Mouse (Mus musculus): ENCODE measurements around the gene Hemgn. TPM values are rescaled to one million over a fixed set of nuclear protein-coding genes. Genes with fewer than 3 reads are reported as not detected.

Gene Hemgn
- 261 and 331 TPM in 2 replicates for polyA plus RNA-seq (2015; fragmentation: Nextera tagmentation; extraction: Ambion mirVana)

DNA sequence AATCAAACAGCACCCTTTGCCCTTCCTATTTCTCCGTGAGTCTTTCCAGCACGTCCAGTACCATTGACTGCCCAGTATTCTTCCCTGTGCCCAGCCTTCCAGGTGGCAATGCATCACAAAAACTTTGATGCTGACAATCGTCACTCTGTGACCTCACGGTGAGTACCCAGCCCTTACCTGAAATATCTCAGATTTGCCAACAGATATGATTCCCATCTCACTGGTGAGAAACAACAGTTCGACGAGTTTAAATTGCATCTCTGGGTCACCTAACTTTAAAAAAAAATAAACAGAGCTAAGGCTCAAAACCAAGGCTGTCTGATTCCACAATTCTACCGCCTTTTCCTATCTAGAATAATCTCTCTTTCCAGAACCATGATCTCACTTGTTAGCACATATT is at the start of gene Hemgn:
Hemgn (minus strand) TSS at position 101 of the 400 bp plus-strand sequence.

DNA sequence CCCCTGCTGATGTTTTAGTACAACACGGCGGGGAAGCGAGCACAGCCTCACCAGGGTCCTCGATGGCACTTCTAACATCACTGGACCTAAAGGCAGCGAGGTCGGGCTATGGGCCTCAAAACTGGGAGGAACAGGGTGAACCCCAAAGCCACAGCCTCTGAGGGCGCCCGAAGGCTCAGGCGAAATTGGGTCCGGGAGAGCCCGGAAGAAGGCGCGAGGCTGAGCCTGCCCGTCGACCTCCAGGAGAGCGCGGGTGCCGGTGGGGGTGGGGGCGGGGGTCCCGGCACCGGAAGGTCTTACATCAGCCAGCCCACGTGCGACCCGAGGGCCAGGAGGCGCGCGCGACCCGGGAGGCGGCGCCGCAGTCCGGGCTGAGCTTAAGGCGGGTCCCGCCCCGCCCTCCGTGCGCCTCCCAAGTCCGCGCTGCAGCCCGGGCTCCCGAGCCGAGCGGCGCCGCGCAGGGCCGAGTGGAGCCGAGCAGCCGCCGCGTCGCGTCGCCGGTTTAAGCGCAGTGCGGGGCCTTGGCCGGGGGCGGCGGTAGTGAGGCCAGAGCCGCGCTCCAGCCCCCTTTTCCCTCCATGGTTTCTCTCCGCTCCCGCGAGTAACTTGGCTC is 37.3 kb upstream of the Hemgn start, which contains the start of gene Anp32b:
Anp32b (plus strand) TSS at position 384 of the 613 bp plus-strand sequence.

DNA sequence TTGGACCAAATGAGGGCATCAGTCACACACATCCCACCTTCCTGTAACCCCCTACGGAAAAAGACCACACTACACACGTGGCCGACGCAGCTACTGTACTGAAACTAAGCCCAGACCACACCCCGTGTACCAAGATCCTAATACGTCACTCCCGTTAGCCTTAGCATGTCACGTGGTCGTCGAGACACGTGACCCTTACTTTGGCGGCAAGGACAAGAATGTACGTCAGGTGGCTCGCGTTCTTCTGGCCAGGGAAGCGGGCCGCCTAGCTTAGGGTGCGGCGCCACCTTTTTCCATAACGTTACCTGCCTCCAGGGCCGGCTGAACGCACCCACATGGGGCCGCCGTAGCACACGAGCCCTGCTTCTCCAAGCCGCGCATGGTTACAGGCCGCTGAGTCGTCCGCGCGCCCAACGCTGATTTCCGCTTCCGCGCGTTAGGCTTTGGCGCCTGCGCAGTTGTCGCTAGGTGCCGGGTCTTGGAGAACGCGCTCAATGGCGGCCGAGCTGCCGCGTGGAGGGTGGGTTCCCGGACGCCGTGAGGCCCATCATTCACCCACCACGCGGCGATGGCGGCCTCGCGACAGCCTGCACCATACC is 24.2 kb downstream of the Hemgn start, which contains the start of gene Trmo:
Trmo (minus strand) TSS at position 425 of the 599 bp plus-strand sequence.

Other genes starting within 250 kb of the Hemgn start
- gene Xpa, start 217.2 kb downstream of the Hemgn start, polyA plus RNA-seq (2015; fragmentation: Nextera tagmentation; extraction: Ambion mirVana): 21.1 and 26.5 TPM in 2 replicates
- gene Foxe1, start 69.9 kb downstream of the Hemgn start, polyA plus RNA-seq (2015; fragmentation: Nextera tagmentation; extraction: Ambion mirVana): not detected in 2 replicates
- gene Trmo, start 24.1 kb downstream of the Hemgn start, polyA plus RNA-seq (2015; fragmentation: Nextera tagmentation; extraction: Ambion mirVana): 8.1 and 8.9 TPM in 2 replicates
- 436 and 521 TPM in 2 replicates for gene Anp32b, start 37.4 kb upstream of the Hemgn start, polyA plus RNA-seq (2015; fragmentation: Nextera tagmentation; extraction: Ambion mirVana)
- 57.3 and 58.5 TPM in 2 replicates for gene Nans, start 75.7 kb upstream of the Hemgn start, polyA plus RNA-seq (2015; fragmentation: Nextera tagmentation; extraction: Ambion mirVana)
- 6.5 and 10.8 TPM in 2 replicates for gene Trim14, start 122.6 kb upstream of the Hemgn start, polyA plus RNA-seq (2015; fragmentation: Nextera tagmentation; extraction: Ambion mirVana)
- gene Coro2a, start 188.7 kb upstream of the Hemgn start, polyA plus RNA-seq (2015; fragmentation: Nextera tagmentation; extraction: Ambion mirVana): 4.5 and 6.2 TPM in 2 replicates
- gene Tbc1d2, start 236.7 kb upstream of the Hemgn start, polyA plus RNA-seq (2015; fragmentation: Nextera tagmentation; extraction: Ambion mirVana): 1.7 and 2.4 TPM in 2 replicates